Mouse (Mus musculus) stomach, postnatal 0 days (tissue): Measurements from ENCODE around the gene Ivns1abp.

Experiments used
- CTCF ChIP-seq: IDR thresholded peaks from 2 replicates; pipeline ENCODE4 v1.5.1; 2016; ENCODE audit warnings: antibody characterized with exemption, low read depth, mild to moderate bottlenecking, moderate library complexity
- EP300 ChIP-seq: optimal IDR thresholded peaks from 2 replicates; pipeline ENCODE3; 2016; ENCODE audit warnings: antibody characterized with exemption

DNA sequence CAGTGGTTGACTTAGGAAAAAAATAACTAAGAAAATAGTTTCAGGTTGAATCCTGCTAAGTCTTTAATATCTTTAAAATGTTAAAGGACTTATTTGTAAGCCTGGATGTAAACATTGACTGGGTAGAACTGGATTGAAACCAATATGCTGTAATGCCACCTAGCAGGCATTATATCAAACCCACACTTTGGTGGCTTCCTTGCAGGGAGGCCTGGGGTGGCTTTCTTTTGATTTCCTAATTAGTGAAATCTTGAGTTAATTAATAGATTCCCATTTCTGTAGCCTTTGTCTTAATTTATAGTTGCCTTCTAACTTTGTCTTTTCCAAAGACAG is 1.6 kb downstream of the Ivns1abp start:
- TF ChIP-seq CTCF (peak; percentile 15; the same call in 1 of the 2 replicates), EP300 (no peak)
